Mouse (Mus musculus): ENCODE data around the gene Gm34653.
"Not testable (repeated sequence)": the region's sequence is repeated elsewhere in the genome, so short reads cannot be mapped to it uniquely, and the experiment has no call there.

The Gm34653 gene

GRCm38 (mm10) chr2:34815893-34816292, 16.9 kb upstream of the Gm34653 start:
- DNase-seq (ENCODE audit: low read depth in 1 of 2, low spot score in 2 of 2): not testable (repeated sequence)

- no peak for DNase-seq (ENCODE audit: low read depth in 1 of 2, low spot score in 2 of 2)
Measured at GRCm38 (mm10) chr2:34818492-34818891, 14.3 kb upstream of the Gm34653 start.

GRCm38 (mm10) chr2:34825827-34826459, 6.9 kb upstream of the Gm34653 start, which contains the start of gene Fbxw2:
Fbxw2 (minus strand) TSS chr2:34826311.
- DNase-seq (ENCODE audit: low read depth in 1 of 2, low spot score in 2 of 2): peak; percentile 54 to 84

GRCm38 (mm10) chr2:34826460-34827231, 6.2 kb upstream of the Gm34653 start:
- no peak for DNase-seq (ENCODE audit: low read depth in 1 of 2, low spot score in 2 of 2)

DNA sequence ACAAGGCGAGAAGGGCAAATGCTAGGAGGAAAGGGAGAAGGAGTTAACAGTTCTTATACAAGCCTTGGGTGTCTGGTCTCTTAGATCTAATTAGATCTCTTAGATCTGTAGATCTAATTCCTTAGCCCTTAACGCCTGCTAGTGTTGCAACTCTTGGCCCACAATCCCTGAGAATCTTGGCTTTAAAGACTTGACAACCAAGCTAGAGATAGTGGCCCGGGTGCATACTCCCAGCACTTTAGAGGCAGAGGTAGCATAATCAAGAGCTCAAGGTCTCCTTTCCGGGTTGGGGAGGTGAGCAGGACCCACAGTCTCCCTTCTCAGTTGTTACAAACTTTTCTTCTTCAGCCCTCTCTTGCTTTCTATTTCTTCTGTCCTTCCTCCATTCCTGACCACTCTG, 5.2 kb upstream of the Gm34653 start:
- no peak for DNase-seq (ENCODE audit: low read depth in 1 of 2, low spot score in 2 of 2)

GRCm38 (mm10) chr2:34828026-34828425, 4.8 kb upstream of the Gm34653 start:
- peak in 1 of 2 experiments; percentile 5 for DNase-seq (ENCODE audit: low read depth in 1 of 2, low spot score in 2 of 2)

DNA sequence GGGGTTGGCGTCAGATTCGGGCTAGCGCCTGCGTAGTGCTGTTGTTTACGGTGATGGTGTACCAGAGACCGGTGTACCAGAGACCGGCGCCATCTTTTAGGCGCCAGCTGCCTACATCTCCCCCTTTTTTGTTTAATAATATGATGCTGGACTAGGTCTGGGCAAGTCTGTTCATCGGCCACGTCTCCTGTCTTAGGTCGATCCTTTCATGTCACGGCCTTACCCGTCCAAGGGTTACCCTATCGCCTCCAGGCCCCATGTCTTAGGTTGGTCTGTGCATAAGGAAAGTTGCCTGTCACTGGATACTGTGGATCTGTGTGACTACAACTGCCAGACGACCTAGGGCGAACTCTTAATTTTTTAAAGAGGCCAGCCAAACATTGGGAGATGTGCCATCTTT, 2.7 kb upstream of the Gm34653 start:
- not testable (repeated sequence) for DNase-seq (ENCODE audit: low read depth in 1 of 2, low spot score in 2 of 2)

GRCm38 (mm10) chr2:34833624-34834023, 817 bp downstream of the Gm34653 start:
- no peak for DNase-seq (ENCODE audit: low read depth in 1 of 2, low spot score in 2 of 2)

GRCm38 (mm10) chr2:34835669-34836068, 2.9 kb downstream of the Gm34653 start:
- no peak for DNase-seq (ENCODE audit: low read depth in 1 of 2, low spot score in 2 of 2)

- DNase-seq (ENCODE audit: low read depth in 1 of 2, low spot score in 2 of 2): not testable (repeated sequence)
Measured at GRCm38 (mm10) chr2:34840143-34840542, 7.3 kb downstream of the Gm34653 start.

- DNase-seq (ENCODE audit: low read depth in 1 of 2, low spot score in 2 of 2): no peak
Measured at GRCm38 (mm10) chr2:34841706-34842105, 8.9 kb downstream of the Gm34653 start.

- no peak for DNase-seq (ENCODE audit: low read depth in 1 of 2, low spot score in 2 of 2)
Measured at GRCm38 (mm10) chr2:34843211-34843939, 10.6 kb downstream of the Gm34653 start.

DNA sequence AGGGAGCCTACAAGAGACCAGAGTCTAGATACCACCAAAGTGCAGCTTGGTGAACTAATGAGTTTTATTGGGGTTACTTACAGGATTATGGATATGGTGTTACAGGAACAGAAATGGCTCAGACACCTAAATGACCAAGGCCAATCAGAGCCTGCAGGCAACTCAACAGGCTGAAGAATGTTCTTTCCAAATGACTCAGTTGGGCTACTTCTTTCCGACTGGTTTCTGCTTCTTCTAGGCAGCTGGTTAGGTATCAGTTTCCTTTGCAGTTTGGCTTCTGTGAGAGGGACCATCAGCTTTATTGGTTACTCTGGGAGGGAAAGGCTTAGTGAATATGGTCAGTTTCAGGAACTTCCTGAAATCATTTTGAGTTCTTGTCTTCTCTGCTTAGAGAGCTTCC, 14.9 kb downstream of the Gm34653 start:
- no peak for DNase-seq (ENCODE audit: low read depth in 1 of 2, low spot score in 2 of 2)

DNA sequence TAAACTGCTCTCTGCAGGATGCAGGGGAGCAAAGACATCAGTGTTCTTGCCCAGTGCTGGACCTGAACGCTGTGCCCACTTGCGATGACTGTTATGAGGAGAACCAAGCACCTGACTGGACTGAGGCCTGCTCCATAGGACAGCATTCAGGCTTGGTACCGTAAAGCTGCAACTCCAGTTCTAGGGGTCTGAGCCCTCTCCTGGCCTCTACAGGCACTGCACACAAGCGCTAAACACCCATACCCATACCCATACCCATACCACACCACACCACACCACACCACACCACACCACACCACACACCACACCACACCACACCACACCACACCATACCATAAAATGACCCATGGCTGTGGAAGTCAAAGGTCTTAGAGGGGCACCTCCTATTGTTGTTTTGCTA, 22.5 kb downstream of the Gm34653 start:
- DNase-seq (ENCODE audit: low read depth in 1 of 2, low spot score in 2 of 2): no peak

GRCm38 (mm10) chr2:34857728-34858127, 24.9 kb downstream of the Gm34653 start:
- no peak for DNase-seq (ENCODE audit: low read depth in 1 of 2, low spot score in 2 of 2)

DNA sequence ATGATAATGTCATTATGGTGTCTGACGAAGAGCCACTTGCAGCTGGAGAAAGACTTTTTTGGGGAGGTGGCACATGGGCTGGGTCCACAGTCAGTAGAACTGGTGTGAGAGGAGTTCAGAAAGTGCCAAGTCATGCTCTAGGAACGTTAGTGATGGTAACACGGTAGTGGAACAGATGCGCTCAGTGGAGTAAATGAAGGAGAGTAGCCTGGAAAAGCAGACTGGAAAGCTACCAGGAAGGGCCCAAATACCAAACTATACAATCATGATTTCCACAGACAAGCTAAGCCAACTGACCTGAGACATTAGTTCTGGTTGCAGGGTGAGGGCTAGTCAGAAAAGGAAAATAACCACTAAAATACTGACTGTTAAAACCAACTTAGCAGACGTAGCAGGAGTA, 36.9 kb downstream of the Gm34653 start:
- no peak for DNase-seq (ENCODE audit: low read depth in 1 of 2, low spot score in 2 of 2)

DNA sequence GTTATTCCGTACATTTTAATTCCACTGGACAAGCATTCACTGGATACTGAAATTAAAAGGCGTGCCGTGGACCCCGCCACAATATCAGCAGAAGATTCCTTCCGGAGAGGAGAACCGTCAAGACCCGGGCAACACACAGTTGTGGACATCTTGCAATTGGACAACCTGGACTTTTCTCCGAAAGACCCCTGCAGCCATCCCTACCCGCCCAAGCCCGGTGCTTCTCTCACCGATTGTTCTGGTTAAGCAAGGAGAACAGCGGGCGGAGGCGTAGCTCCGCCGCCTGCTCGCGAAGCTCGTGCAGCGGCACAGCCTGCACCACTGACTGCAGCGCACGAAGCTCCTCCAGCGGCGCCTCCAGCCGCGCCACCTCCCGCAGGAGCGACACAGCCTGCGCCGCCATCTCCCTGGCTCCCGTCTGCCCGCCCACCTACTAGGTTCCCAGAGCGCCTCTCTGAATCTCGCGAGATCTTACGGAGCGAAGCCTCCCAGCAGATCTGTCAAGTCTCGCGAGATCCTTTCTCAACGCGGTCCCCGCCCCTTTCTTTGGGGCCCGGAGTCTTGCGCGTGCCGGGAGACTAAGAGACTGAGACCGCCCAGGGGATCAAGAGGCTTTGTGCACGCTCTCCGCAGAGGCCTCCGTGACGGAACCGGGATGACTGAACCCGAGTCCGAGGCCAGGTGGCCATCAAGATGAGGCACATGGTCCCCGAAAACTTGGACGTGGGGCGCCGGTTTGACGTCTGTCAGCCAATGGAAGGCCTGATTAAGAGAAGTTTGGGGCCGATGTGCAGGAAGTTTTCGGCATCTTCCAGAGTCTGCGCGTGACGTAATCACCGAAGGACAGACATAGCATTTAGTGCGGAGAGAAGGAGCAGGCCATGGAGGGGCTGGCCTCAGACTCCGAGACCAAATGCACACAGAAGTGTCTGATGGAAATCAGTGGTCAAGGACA, 38.0 kb downstream of the Gm34653 start:
- DNase-seq (ENCODE audit: low read depth in 1 of 2, low spot score in 2 of 2): peak; percentile 86 to 90

- DNase-seq (ENCODE audit: low read depth in 1 of 2, low spot score in 2 of 2): no peak
Measured at GRCm38 (mm10) chr2:34874271-34874670, 41.5 kb downstream of the Gm34653 start, which contains the start of gene Cutal. Cutal (plus strand) TSS chr2:34874396.

GRCm38 (mm10) chr2:34874816-34875345, 42.1 kb downstream of the Gm34653 start, which contains the start of gene Psmd5:
Psmd5 (minus strand) TSS chr2:34874968.
- DNase-seq (ENCODE audit: low read depth in 1 of 2, low spot score in 2 of 2): no peak

DNA sequence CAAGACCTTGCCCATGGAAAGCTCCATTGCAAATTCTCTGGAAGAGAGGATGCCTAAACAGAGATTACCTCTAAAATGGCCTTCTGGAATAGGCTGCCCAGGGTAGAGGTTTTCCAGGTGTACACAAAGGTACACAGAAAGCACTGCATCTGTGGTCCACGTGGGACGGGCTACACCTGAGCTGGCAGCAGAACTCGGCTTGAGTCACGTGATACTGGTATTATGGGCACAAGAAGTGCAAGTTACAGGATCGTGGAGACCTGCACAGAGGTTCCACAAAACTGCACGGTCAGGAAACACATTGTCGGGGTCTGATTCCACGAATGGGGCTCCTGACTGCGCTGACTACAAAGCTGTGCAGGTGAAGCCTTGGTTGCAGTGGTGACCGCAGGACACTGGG, 47.2 kb downstream of the Gm34653 start:
- DNase-seq (ENCODE audit: low read depth in 1 of 2, low spot score in 2 of 2): no peak

All from monocyte, adult 2 months (primary cell).